Mouse (Mus musculus): ENCODE measurements around the gene Gm2a. TPM values are rescaled to one million over a fixed set of nuclear protein-coding genes. Genes with fewer than 3 reads are reported as not detected.

Gm2a gene
- polyA plus RNA-seq, 1 experiment from 2014 or later = 33.1 TPM

GRCm38 (mm10) chr11:55098189-55098915 is 437 bp downstream of the Gm2a start:
- peak overlapping the region; percentile 84 for H3K27ac ChIP-seq (replicated peaks)
- peak overlapping the region; percentile 80 for H3K9ac ChIP-seq (replicated peaks)
- H3K4me2 ChIP-seq = peak overlapping the region; percentile 84
- no peaks in the 10 kb centered on the region for H3K9me3 ChIP-seq (replicated peaks)
- ATAC-seq (ENCODE audit: low FRiP score) = no peak; the same call in 1 of the 2 replicates
- 13% methylated on average over 24 of the region's 24 CpGs for WGBS
- peaks cover 25% of the 10 kb centered on the region for H3K4me1 ChIP-seq
- peak overlapping the region; percentile 67 for H3K4me3 ChIP-seq (replicated peaks)
- H3K27me3 ChIP-seq (replicated peaks) = no peaks in the 10 kb centered on the region
- H3K36me3 ChIP-seq = no peaks in the 10 kb centered on the region

GRCm38 (mm10) chr11:55099019-55099771 is 1.3 kb downstream of the Gm2a start:
- WGBS = 94% methylated on average over 8 of the region's 8 CpGs
- ATAC-seq (ENCODE audit: low FRiP score) = no peak

GRCm38 (mm10) chr11:55099868-55100267 is 2.0 kb downstream of the Gm2a start:
- ATAC-seq (ENCODE audit: low FRiP score) = no peak
- Histone ChIP-seq H3K4me2 (no peak overlapping the region; the same call in 1 of the 2 replicates), H3K27ac (replicated peaks) (no peak overlapping the region), H3K4me3 (replicated peaks) (no peak overlapping the region), H3K9me3 (replicated peaks) (no peaks in the 10 kb centered on the region), H3K27me3 (replicated peaks) (no peaks in the 10 kb centered on the region), H3K36me3 (peaks cover 4% of the 10 kb centered on the region; the same call in 1 of the 2 replicates), H3K9ac (replicated peaks) (no peak overlapping the region), H3K4me1 (peaks cover 27% of the 10 kb centered on the region)
- WGBS = 42% methylated on average over 4 of the region's 4 CpGs

More at GRCm38 (mm10) chr11:55099019-55099771, 1.3 kb downstream of the Gm2a start:
- peak overlapping the region; percentile 84 for H3K4me2 ChIP-seq
- no peak overlapping the region for H3K4me3 ChIP-seq (replicated peaks)
- no peak overlapping the region for H3K9ac ChIP-seq (replicated peaks)
- peaks cover 4% of the 10 kb centered on the region; the same call in 1 of the 2 replicates for H3K36me3 ChIP-seq
- H3K27ac ChIP-seq (replicated peaks) = no peak overlapping the region
- no peaks in the 10 kb centered on the region for H3K9me3 ChIP-seq (replicated peaks)
- H3K4me1 ChIP-seq = peaks cover 27% of the 10 kb centered on the region
- no peaks in the 10 kb centered on the region for H3K27me3 ChIP-seq (replicated peaks)

GRCm38 (mm10) chr11:55102015-55102414 is 4.1 kb downstream of the Gm2a start:
- no peak overlapping the region for H3K27ac ChIP-seq (replicated peaks)
- 89% methylated on average over 3 of the region's 3 CpGs for WGBS
- no peak overlapping the region for H3K4me2 ChIP-seq

GRCm38 (mm10) chr11:55103229-55103628 is 5.3 kb downstream of the Gm2a start:
- Histone ChIP-seq H3K4me2 (no peak overlapping the region), H3K4me1 (peaks cover 20% of the 10 kb centered on the region), H3K27me3 (replicated peaks) (no peaks in the 10 kb centered on the region), H3K9me3 (replicated peaks) (no peaks in the 10 kb centered on the region), H3K9ac (replicated peaks) (no peak overlapping the region), H3K4me3 (replicated peaks) (no peak overlapping the region), H3K36me3 (peaks cover 26% of the 10 kb centered on the region; the same call in 1 of the 2 replicates), H3K27ac (replicated peaks) (no peak overlapping the region)
- 53% methylated on average over 3 of the region's 3 CpGs for WGBS
- no peak for ATAC-seq (ENCODE audit: low FRiP score)

More at GRCm38 (mm10) chr11:55102015-55102414, 4.1 kb downstream of the Gm2a start:
- no peak overlapping the region for H3K4me3 ChIP-seq (replicated peaks)
- no peak for ATAC-seq (ENCODE audit: low FRiP score)
- H3K9ac ChIP-seq (replicated peaks) = no peak overlapping the region
- H3K27me3 ChIP-seq (replicated peaks) = no peaks in the 10 kb centered on the region
- H3K4me1 ChIP-seq = peaks cover 25% of the 10 kb centered on the region
- H3K9me3 ChIP-seq (replicated peaks) = no peaks in the 10 kb centered on the region
- peaks cover 17% of the 10 kb centered on the region; the same call in 1 of the 2 replicates for H3K36me3 ChIP-seq

GRCm38 (mm10) chr11:55105389-55105788 is 7.5 kb downstream of the Gm2a start:
- no peak overlapping the region for H3K9ac ChIP-seq (replicated peaks)
- H3K4me1 ChIP-seq = peaks cover 4% of the 10 kb centered on the region; the same call in 1 of the 2 replicates
- H3K27me3 ChIP-seq (replicated peaks) = no peaks in the 10 kb centered on the region
- peaks cover 38% of the 10 kb centered on the region for H3K36me3 ChIP-seq
- no peak overlapping the region for H3K4me2 ChIP-seq
- H3K27ac ChIP-seq (replicated peaks) = no peak overlapping the region
- H3K4me3 ChIP-seq (replicated peaks) = no peak overlapping the region
- 91% methylated on average over 4 of the region's 4 CpGs for WGBS
- no peak for ATAC-seq (ENCODE audit: low FRiP score)
- no peaks in the 10 kb centered on the region for H3K9me3 ChIP-seq (replicated peaks)

GRCm38 (mm10) chr11:55106636-55107035 is 8.7 kb downstream of the Gm2a start:
- no peaks in the 10 kb centered on the region for H3K9me3 ChIP-seq (replicated peaks)

GRCm38 (mm10) chr11:55109521-55110300 is 11.8 kb downstream of the Gm2a start:
- 98% methylated on average over 7 of the region's 7 CpGs for WGBS
- no peaks in the 10 kb centered on the region for H3K27me3 ChIP-seq (replicated peaks)
- H3K4me1 ChIP-seq = peaks cover 3% of the 10 kb centered on the region; the same call in 1 of the 2 replicates
- H3K36me3 ChIP-seq = peaks cover 34% of the 10 kb centered on the region
- no peak for ATAC-seq (ENCODE audit: low FRiP score)
- H3K4me3 ChIP-seq (replicated peaks) = no peak overlapping the region
- no peaks in the 10 kb centered on the region for H3K9me3 ChIP-seq (replicated peaks)
- no peak overlapping the region for H3K4me2 ChIP-seq
- H3K9ac ChIP-seq (replicated peaks) = no peak overlapping the region
- no peak overlapping the region for H3K27ac ChIP-seq (replicated peaks)

More at GRCm38 (mm10) chr11:55106636-55107035, 8.7 kb downstream of the Gm2a start:
- H3K36me3 ChIP-seq = peaks cover 38% of the 10 kb centered on the region
- no peak overlapping the region for H3K4me3 ChIP-seq (replicated peaks)
- ATAC-seq (ENCODE audit: low FRiP score) = no peak
- no peaks in the 10 kb centered on the region for H3K27me3 ChIP-seq (replicated peaks)
- no peak overlapping the region for H3K9ac ChIP-seq (replicated peaks)
- peaks cover 6% of the 10 kb centered on the region; the same call in 1 of the 2 replicates for H3K4me1 ChIP-seq
- H3K27ac ChIP-seq (replicated peaks) = no peak overlapping the region
- 100% methylated on average over 1 of the region's 1 CpGs for WGBS
- no peak overlapping the region for H3K4me2 ChIP-seq

- Histone ChIP-seq H3K27me3 (replicated peaks) (no peaks in the 10 kb centered on the region), H3K27ac (replicated peaks) (no peak overlapping the region), H3K4me2 (no peak overlapping the region), H3K36me3 (peaks cover 32% of the 10 kb centered on the region), H3K9me3 (replicated peaks) (no peaks in the 10 kb centered on the region), H3K4me1 (peaks cover 3% of the 10 kb centered on the region; the same call in 1 of the 2 replicates), H3K9ac (replicated peaks) (no peak overlapping the region), H3K4me3 (replicated peaks) (no peak overlapping the region)
- no peak for ATAC-seq (ENCODE audit: low FRiP score)
- WGBS = 64% methylated on average over 7 of the region's 7 CpGs
Observed at GRCm38 (mm10) chr11:55110566-55111169, 12.8 kb downstream of the Gm2a start.

- Histone ChIP-seq H3K27me3 (replicated peaks) (no peaks in the 10 kb centered on the region), H3K9ac (replicated peaks) (no peak overlapping the region), H3K9me3 (replicated peaks) (no peaks in the 10 kb centered on the region), H3K27ac (replicated peaks) (no peak overlapping the region), H3K4me2 (no peak overlapping the region), H3K4me1 (peaks cover 3% of the 10 kb centered on the region; the same call in 1 of the 2 replicates), H3K4me3 (replicated peaks) (no peak overlapping the region), H3K36me3 (peaks cover 12% of the 10 kb centered on the region)
- no peak for ATAC-seq (ENCODE audit: low FRiP score)
- 70% methylated on average over 7 of the region's 7 CpGs for WGBS
Observed at GRCm38 (mm10) chr11:55113209-55113860, 15.4 kb downstream of the Gm2a start.
